Mouse (Mus musculus) A20 (cell line): Measurements from ENCODE around the gene Ccdc85a.
"Not testable (repeated sequence)": the region's sequence is repeated elsewhere in the genome, so short reads cannot be mapped to it uniquely, and the experiment has no call there.

Experiments
- DNase-seq: peaks from one replicate; pipeline ENCODE4 v3.0.0-alpha.2; 2011; ENCODE audit warnings: low read depth, low spot score

Gene Ccdc85a

DNA sequence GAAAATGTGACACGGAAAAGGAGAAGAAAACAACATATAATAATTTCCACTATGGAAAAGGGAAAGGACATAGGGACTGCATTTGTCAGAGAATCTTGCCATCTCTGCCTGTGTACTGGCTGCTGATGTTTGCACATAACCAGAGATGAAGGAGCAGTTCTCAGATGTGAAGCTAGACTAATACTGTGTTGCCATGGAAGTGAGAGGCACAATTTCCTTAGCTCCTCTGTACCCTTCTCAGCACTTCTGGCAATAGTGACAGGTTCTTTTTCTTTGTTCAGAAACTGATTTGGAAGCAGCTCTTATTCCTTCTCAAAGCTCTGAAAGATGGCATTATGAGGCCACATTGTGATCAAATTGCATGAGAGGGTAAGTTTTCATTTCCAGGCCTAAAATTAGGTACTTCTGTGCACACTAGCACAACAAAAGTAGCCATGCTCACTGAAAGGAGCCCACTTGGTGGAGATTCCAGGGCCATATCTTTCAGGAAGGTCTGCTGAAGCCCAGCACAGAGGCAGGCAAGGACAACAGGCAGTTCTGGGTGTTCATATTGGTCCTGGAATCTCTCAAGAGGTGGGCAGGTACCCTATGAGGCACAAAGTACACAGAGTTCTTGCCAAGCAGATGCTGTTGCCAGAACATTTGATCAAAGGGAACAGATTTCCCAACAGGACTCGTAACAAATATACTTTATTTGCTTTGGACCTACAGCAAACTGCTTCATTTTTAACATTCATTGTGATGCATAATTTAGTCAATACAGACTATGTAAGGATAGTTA lies 161.5 kb downstream of the Ccdc85a start:
- DNase-seq, result no peak

DNA sequence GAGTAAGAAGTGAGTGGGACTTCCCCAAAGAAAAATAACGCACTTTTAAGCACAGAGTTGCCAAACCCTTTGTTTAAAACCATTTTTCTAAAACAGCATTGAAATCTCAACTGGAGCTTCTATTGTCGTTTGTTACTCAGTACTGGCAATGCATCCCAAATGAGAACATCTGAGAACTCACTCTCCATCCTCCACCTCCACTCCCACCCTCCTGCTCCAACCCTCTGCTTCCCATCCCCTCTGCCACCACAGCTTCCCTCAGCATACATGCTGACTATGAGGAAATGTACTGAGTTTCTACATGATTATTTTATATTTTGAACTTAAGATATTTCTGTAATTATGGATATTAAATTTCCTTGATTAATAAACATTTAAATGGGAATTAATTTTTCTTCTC lies 168.3 kb downstream of the Ccdc85a start:
- no peak for DNase-seq

DNA sequence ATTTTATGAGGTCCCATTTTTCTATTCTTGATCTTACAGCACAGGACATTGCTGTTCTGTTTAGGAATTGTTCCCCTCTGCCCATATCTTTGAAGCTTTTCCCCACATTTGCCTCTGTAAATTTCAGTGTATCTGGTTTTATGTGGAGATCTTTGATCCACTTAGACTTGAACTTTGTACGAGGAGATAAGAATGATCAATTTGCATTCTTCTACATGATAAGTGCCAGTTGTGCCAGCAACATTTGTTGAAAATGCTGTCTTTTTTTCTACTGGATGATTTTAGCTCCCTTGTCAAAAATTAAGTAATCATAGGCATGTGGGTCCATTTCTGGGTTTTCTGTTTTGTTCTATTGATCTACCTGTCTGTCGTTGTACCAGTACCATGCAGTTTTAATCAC lies 174.2 kb downstream of the Ccdc85a start:
- DNase-seq, result not testable (repeated sequence)

DNA sequence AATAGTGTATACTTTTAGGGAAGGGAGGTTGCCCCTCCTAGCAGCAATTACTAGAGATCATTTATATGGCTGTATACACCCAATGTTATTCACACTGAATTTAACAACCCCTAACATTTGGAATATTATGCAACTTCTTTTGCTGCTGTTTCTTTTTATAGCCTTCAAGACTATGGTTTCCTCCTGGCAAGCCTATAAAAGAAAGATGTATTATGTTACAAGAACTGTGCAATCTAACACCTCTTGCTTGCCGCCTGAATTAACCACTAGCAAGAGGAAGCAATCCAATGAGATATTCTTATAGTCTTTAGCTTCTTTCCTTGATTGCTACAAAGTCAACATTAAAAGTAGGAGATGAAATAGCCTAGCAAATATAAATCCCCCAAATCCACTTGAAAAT lies 187.0 kb downstream of the Ccdc85a start:
- DNase-seq, result no peak

DNA sequence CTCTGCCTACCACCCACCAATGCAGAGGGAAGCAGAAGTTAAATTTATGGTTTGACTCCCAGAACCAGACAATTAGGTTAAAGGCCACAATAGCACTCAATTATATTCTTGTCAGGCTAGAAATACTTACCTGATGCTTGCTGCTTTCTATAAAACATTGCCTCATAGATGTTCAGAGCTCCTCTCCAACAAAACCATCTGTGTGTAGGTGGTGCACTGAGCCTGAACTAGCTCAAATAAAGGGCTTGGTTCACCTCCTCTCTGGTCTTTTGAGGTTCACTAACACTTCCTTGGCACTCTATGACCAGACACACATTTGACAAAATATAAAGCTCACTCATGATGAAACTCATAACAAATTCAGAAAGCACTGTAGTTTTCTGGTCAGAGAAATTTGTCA lies 208.2 kb downstream of the Ccdc85a start:
- DNase-seq, result no peak

DNA sequence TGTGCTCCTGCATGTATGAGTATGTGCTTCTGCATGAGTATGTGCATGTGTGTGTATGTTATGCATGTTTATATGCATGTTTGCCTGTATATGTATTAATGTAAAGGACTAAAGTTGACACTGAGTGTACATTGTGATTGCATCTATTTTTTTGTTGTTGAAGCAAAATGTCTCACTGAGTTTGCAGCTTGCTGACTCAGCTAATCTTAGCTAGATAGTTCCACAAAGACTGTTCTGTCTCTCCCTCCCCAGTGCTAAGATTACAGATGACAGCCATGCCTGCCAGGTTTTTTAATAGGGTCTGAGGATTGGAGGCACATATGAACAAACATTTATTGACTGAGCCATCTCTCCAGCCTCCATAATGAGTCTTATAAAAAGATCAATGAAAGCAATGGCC lies 209.5 kb downstream of the Ccdc85a start:
- DNase-seq, result no peak

DNA sequence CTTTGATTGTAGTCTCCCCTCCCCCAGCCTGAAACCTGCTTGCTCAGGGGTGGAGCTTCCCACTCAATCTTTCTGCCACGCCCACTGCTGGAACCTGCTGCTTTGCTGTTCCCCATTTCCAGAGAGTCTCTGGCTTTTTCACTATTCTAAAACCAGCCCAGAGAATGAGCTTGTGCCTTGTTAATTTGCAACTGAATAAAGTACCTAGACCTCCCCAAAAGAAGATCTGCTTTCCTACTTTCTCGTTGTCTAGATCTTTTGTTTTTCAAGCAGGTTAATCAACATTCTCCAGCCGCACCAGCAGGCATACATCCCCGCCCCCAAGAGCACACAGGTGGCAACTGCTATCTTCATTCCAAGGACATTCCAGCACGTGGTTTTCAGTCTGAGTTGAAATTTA lies 212.7 kb downstream of the Ccdc85a start:
- not testable (repeated sequence) for DNase-seq

DNA sequence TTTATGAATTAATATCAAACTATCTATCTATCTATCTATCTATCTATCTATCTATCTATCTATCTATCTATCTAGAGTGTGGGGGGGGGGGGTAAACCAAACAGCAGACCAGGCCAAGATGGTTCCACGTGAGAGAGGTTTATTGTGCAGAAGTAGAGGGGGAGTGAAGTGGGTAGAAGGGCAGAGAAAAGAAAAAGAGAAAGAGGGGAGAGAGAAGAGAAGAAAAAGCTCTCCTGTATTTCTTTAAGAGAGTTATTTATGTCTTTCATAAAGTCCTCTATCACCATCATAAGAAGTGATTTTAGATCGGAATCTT lies 218.2 kb downstream of the Ccdc85a start:
- DNase-seq, result no peak

DNA sequence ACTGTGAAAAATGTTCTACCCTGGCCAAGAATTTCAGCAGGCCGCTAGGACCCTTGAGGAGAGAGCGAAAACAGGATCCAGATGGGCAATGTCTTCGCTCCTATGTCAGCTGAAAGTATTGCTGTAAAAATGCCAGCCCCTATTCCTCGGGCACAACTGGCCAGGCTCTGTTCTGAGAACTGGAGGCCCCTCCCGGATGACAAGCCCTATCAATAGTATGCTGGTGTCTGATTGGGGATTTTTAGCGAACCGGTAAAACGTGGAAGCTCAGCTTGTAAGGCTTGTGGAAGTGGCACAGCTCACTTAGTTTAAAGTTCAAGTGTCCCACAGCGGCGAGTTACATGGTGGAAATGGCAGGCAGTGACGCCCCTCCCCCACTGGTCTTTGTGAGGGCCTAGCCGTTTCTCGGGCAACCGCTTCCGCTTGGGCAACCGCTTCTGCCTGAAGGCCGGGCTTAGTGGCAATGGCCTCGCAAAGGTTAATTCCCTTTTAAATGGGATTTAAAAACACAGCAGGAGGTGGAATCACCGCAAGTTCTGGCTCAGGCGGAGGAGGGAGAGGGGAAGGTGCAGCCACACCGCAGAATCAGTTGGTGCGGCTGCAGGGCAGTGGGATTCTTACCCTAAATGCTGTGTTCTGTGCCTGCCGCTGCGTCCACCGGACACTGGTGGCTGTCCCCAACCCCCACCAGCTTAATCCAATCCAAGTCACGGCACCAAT lies 218.8 kb downstream of the Ccdc85a start:
- DNase-seq, result no peak

DNA sequence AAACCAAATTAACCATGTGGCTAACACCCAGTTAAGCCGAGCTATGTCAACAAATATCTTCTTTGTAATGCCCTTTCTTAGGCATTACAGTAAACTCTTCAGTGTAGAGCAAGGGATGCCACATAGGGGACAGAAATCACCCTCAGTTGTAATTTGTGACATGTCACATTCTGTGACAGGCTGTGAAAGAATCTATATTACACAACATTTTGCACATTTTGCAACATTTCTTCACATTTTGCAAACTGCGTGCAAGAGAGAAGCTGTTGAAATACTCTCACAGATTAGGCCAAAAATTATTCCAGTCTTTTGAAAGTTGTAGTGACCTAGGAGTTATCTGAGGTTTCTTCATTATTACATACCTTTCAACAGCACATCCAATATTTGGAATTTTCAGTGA lies 240.7 kb downstream of the Ccdc85a start:
- no peak for DNase-seq

DNA sequence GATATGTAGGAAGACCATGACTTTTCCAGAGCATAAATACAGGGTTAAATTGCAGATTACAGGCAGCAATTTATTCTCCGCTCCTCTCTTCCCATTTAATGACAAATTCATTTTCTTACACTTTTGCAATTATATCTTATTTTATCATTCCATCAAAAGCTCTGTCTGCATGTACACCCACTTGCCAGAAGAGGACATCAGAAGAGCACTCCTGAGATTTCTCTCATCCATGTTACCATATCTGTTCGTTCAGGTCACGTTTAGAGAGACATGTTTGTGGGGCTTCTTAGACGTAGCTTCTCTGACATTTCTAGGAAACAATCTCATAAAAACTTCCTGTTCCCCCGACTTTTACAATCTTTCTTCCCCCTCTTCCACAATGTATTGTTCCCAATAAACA lies 242.2 kb downstream of the Ccdc85a start:
- DNase-seq, result no peak

DNA sequence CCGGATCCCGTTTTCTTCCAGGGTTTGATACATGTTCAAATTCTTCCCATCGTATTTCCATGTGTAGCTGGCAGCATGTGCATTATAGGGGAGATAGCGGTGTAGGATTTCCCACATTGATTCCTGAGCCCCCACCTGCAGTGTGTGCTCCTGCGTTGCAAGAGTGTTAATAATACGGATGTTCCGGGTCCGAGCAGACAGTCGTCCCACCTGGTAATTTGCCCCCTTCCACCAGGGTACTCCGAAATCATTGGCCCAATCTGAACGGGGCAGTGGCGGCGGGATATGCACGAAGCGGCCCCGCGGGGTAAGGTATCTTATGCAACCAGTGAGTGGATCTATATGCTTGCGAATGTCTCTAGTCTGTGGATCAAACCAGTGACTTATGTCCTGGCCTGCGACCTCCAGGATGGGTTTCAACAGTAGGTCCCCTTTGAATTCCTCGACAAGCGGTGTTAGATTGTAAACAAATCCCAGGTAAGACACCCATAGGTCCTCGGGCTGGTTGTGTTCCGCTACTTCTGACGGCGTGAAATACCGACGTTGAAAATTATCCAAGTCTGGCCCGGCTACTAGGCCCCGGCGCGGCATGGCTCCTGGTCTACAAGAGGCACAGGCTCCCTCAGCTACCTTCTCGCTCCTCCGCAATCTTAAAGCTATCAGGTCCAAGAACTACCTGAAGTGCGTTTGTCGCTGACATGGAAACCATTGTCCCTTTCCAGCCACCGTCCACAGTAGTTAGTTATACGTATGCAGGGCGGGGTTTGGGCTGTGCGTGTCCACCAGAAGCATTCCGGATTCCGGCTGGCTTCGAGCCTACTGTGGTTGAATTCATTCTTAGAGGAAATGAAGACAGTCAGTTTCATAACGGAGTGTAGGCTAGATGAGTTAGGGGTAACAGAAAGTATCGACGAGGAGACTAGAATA lies 244.6 kb downstream of the Ccdc85a start, which contains the start of gene Gm6685:
Gene Gm6685 (minus strand): TSS at position 644 of the 927 bp plus-strand sequence.
- peak; percentile 4 for DNase-seq
